Mouse (Mus musculus): ENCODE results near the gene Vamp3. TPM values are rescaled to one million over a fixed set of nuclear protein-coding genes. Genes with fewer than 3 reads are reported as not detected.

Vamp3 gene
- total and polyA plus RNA-seq, 3 experiments, result 29.2 to 68.4 (median 44.1) TPM

DNA sequence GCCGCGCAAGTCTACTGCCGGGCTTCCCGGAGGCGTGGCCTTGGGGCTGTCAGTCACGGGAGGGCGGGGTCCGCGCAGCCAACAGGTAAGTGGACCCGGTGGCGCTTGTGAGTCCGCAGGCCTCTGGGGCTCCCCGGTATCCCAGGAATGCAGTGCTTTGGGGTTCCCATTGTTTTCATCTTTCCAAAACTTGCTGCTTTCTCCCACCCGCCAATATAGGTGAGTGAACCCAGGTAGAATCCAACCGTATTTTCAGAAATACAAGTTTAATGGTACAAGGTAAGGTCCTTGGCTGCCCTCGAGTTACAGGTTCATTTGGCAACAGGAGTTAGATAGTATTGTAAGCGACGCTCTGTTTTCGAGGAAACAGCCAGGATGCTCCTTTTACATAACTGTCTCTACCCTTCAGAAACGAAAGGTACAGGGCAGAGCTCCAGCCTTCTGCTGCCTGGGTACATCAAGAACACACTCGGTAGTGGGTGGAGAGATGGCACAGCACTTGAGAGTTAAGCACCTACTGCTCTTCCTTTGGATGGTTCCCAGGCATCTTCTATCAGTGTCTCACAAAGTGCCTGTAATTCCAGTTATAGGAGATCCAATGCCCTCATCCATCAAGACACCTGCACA is 12.7 kb downstream of the Vamp3 start:
- DNase-seq (ENCODE audit: extremely low read depth), result no peak
- Histone ChIP-seq H3K9me3 (replicated peaks; ENCODE audit: low read length) (no peaks in the 10 kb centered on the region), H3K27me3 (replicated peaks) (no peaks in the 10 kb centered on the region), H3K27ac (ENCODE audit: insufficient read depth, low read depth) (no peak overlapping the region), H3K4me3 (replicated peaks in 1 of 3; ENCODE audit: low read depth in 2 of 3, low read length in 2 of 3, poor library complexity in 1 of 3) (peak overlapping the region; percentile 32 to 48 (median 34)), H3K79me2 (replicated peaks; ENCODE audit: control insufficient read depth, extremely low read depth, insufficient read depth, poor library complexity, severe bottlenecking) (no peaks in the 10 kb centered on the region), H3K9ac (ENCODE audit: insufficient read depth, low read depth) (no peak overlapping the region), H3K36me3 (replicated peaks in 1 of 2; ENCODE audit: control insufficient read depth in 1 of 2, insufficient read depth in 1 of 2, low read length in 1 of 2) (peaks cover 20 to 34% of the 10 kb centered on the region in 2 experiments), H3K4me2 (ENCODE audit: insufficient read depth, low read depth, poor library complexity, severe bottlenecking) (no peak overlapping the region), H3K4me1 (ENCODE audit: control insufficient read depth in 1 of 2, insufficient read depth in 2 of 2) (peaks cover 2 to 17% of the 10 kb centered on the region in 2 experiments; a peak in 3 of 4 replicates)
- in situ Hi-C loops (cut with MboI; ENCODE audit: low pct_ligation_motif_present, low pct_unique_long_range_greater_than_20kb, low sequenced_read_pairs) (no loop called here), dilution Hi-C loops (cut with MboI; ENCODE audit: extremely low pct_ligation_motif_present, extremely low pct_unique_long_range_greater_than_20kb, low sequenced_read_pairs) (no loop called here)
- no peak for TF ChIP-seq PAX5 (IDR thresholded peaks at IDR 0.05; ENCODE audit: low read length)
- TF ChIP-seq NRF1 (IDR thresholded peaks at IDR 0.05; ENCODE audit: low read depth, low read length), result peak; percentile 66; the same call in 1 of the 2 replicates

DNA sequence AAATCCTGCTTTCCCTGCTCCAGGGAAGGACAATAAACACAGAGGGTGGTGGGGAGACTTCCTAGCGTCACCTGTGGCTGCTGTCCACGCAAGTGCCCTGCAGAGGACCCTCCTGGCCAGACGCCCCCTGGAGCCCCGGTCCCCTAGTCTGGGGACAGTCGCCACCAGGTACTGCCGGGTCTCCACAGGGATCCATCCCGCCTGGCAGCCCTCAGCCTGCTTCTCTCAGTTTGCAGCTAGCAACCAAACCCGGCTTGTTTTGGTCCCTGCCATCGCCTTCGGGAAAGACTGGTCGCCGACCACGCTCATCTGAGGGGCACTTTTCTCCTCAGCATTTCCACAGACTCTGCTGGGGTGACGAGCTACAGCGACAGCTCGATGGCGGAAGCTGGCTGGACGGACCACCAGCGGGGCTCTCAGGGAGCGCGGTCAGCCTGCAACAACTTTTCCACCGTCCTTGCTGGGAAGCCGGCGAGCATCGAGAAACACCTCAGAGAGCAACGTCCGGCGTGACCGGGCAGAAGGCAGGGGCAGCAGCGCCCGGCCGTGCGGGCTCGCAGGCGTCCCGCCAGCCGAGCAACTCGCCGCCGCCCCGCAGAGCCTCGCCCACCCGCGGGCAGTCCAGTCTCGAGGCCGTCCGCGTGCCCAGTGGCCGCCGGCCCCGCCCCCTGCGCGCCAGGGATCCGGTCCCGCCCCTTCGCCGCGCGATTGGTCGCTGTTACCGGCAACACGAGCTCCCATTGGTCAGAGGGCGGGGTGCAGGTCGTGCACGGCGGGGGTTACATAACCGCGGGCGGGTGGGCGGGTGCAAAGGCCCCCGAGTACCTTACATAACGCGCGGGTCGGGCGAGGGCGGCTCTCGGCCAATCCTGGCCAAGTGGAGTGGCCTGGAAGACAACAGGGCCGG is 13.5 kb downstream of the Vamp3 start, which contains the start of gene Per3:
Gene Per3, minus strand, starts transcription at position 629 of the 907 bp plus-strand sequence.
- H3K27ac ChIP-seq (ENCODE audit: insufficient read depth, low read depth), result no peak within 1 kb of the TSS
- dilution Hi-C loops (cut with MboI; ENCODE audit: extremely low pct_ligation_motif_present, extremely low pct_unique_long_range_greater_than_20kb, low sequenced_read_pairs), result no loop called here

DNA sequence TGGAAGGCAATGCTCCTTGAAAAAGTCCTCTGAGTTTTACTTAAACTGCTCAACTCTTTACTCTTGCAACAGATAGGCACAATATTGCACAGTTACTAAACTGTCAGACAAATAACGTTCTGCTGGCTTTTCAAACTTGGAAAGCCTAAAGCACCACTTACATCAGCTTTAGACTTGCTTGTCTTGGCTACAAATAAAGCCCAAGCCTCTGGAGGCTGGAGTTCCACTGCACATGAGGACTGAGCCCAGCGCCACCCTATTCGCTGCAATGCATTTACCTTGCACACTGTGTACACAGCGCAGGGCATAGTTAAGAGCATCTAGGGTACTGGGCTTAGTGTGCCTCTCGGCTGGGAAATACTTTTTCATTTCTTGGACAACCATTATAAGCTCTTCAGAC is 14.5 kb downstream of the Vamp3 start:
- no peaks in the 10 kb centered on the region for H3K9me3 ChIP-seq (replicated peaks; ENCODE audit: low read length)
- H3K4me3 ChIP-seq (replicated peaks in 1 of 3; ENCODE audit: low read depth in 2 of 3, low read length in 2 of 3, poor library complexity in 1 of 3), result no peak overlapping the region
- dilution Hi-C loops (cut with MboI; ENCODE audit: extremely low pct_ligation_motif_present, extremely low pct_unique_long_range_greater_than_20kb, low sequenced_read_pairs), result no loop called here
- no peak for TF ChIP-seq MYC (IDR thresholded peaks at IDR 0.05; ENCODE audit: low read depth, low read length)
- TF ChIP-seq RCOR1 (conservative IDR thresholded peaks at IDR 0.05; ENCODE audit: low read depth, low read length), result no peak
- no peak for TF ChIP-seq ETS1 (conservative IDR thresholded peaks at IDR 0.05; ENCODE audit: low read depth, low read length)
- TF ChIP-seq ZMIZ1 (IDR thresholded peaks at IDR 0.05; ENCODE audit: low read depth, low read length), result no peak
- TF ChIP-seq MEF2A (IDR thresholded peaks at IDR 0.05; ENCODE audit: borderline replicate concordance, low read depth, low read length), result no peak
- no peak for TF ChIP-seq NELFE (IDR thresholded peaks at IDR 0.05; ENCODE audit: low read depth, low read length)
- TF ChIP-seq RAD21 (IDR thresholded peaks at IDR 0.05; ENCODE audit: low read depth, low read length), result no peak
- no peak for TF ChIP-seq SMC3 (IDR thresholded peaks at IDR 0.05; ENCODE audit: low read depth, low read length)
- no peak for TF ChIP-seq ZC3H11A (IDR thresholded peaks at IDR 0.05; ENCODE audit: low read depth, low read length)
- TF ChIP-seq MXI1 (IDR thresholded peaks at IDR 0.05; ENCODE audit: low read depth, low read length), result no peak
- TF ChIP-seq IRF4 (IDR thresholded peaks at IDR 0.05; ENCODE audit: low read depth, low read length), result no peak
- TF ChIP-seq KAT2A (IDR thresholded peaks at IDR 0.05; ENCODE audit: insufficient replicate concordance, low read length), result no peak
- H3K4me1 ChIP-seq (ENCODE audit: control insufficient read depth in 1 of 2, insufficient read depth in 2 of 2), result peaks cover 2 to 17% of the 10 kb centered on the region in 2 experiments; a peak in 3 of 4 replicates
- no peak for DNase-seq (ENCODE audit: extremely low read depth)
- H3K27ac ChIP-seq (ENCODE audit: insufficient read depth, low read depth), result no peak overlapping the region
- H3K36me3 ChIP-seq (replicated peaks in 1 of 2; ENCODE audit: control insufficient read depth in 1 of 2, insufficient read depth in 1 of 2, low read length in 1 of 2), result peaks cover 11 to 17% of the 10 kb centered on the region in 2 experiments
- H3K79me2 ChIP-seq (replicated peaks; ENCODE audit: control insufficient read depth, extremely low read depth, insufficient read depth, poor library complexity, severe bottlenecking), result no peaks in the 10 kb centered on the region
- in situ Hi-C loops (cut with MboI; ENCODE audit: low pct_ligation_motif_present, low pct_unique_long_range_greater_than_20kb, low sequenced_read_pairs), result no loop called here
- no peak overlapping the region for H3K9ac ChIP-seq (ENCODE audit: insufficient read depth, low read depth)
- no peak overlapping the region for H3K4me2 ChIP-seq (ENCODE audit: insufficient read depth, low read depth, poor library complexity, severe bottlenecking)
- H3K27me3 ChIP-seq (replicated peaks), result no peaks in the 10 kb centered on the region

More for the DNA sequence above, 13.5 kb downstream of the Vamp3 start, which contains the start of gene Per3:
- H3K79me2 ChIP-seq (replicated peaks; ENCODE audit: control insufficient read depth, extremely low read depth, insufficient read depth, poor library complexity, severe bottlenecking), result no peaks in the 10 kb centered on the region
- TF ChIP-seq POLR2A (IDR thresholded peaks at IDR 0.05; ENCODE audit: low read depth, low read length), result no peak
- no peak for TF ChIP-seq RAD21 (IDR thresholded peaks at IDR 0.05; ENCODE audit: low read depth, low read length)
- TF ChIP-seq UBTF (IDR thresholded peaks at IDR 0.05; ENCODE audit: low read depth, low read length), result no peak
- peak; percentile 61; the same call in 1 of the 2 replicates for TF ChIP-seq MAX (IDR thresholded peaks at IDR 0.05; ENCODE audit: low read length)
- TF ChIP-seq MXI1 (IDR thresholded peaks at IDR 0.05; ENCODE audit: low read depth, low read length), result no peak
- no peak for TF ChIP-seq CHD1 (IDR thresholded peaks at IDR 0.05; ENCODE audit: low read depth, low read length)
- no peak for TF ChIP-seq PAX5 (IDR thresholded peaks at IDR 0.05; ENCODE audit: low read length)
- TF ChIP-seq SIN3A (IDR thresholded peaks at IDR 0.05; ENCODE audit: low read length), result no peak
- DNase-seq (ENCODE audit: extremely low read depth), result peak; percentile 84
- no peaks in the 10 kb centered on the region for H3K27me3 ChIP-seq (replicated peaks)
- H3K4me2 ChIP-seq (ENCODE audit: insufficient read depth, low read depth, poor library complexity, severe bottlenecking), result no peak within 1 kb of the TSS; the same call in 1 of the 2 replicates
- H3K36me3 ChIP-seq (replicated peaks in 1 of 2; ENCODE audit: control insufficient read depth in 1 of 2, insufficient read depth in 1 of 2, low read length in 1 of 2), result peaks cover 15 to 26% of the 10 kb centered on the region in 2 experiments
- H3K4me3 ChIP-seq (replicated peaks in 1 of 3; ENCODE audit: low read depth in 2 of 3, low read length in 2 of 3, poor library complexity in 1 of 3), result peak within 1 kb of the TSS; percentile 32 to 48 (median 34)
- in situ Hi-C loops (cut with MboI; ENCODE audit: low pct_ligation_motif_present, low pct_unique_long_range_greater_than_20kb, low sequenced_read_pairs), result no loop called here
- no peaks in the 10 kb centered on the region for H3K9me3 ChIP-seq (replicated peaks; ENCODE audit: low read length)
- H3K4me1 ChIP-seq (ENCODE audit: control insufficient read depth in 1 of 2, insufficient read depth in 2 of 2), result peaks cover 2 to 17% of the 10 kb centered on the region in 2 experiments; a peak in 3 of 4 replicates
- no peak within 1 kb of the TSS for H3K9ac ChIP-seq (ENCODE audit: insufficient read depth, low read depth)
